Mouse (Mus musculus): ENCODE results near the gene Nod1.

DNA sequence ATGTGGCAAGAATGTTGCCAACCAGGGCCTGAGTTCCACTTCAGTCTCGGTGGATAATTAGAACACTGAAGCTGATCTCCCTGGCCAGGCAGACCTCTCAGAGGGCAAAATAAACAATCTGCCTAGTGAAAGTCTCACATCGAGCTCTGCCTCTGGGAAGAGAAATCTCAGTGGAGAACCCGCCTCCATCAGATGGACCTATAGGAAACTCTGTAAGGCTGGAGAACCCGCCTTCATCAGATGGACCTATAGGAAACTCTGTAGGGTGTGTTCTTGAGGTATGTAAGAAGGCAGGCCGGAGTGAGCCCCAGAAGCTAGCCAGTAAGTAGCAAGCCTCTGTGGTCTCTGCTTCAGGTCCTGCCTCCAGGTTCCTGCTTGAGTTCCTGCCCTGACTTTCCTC lies 37.5 kb downstream of the Nod1 start:
- no peak for TF ChIP-seq CTCF (IDR thresholded peaks at IDR 0.05; ENCODE audit: low read depth)
- no peak for TF ChIP-seq EP300 (IDR thresholded peaks at IDR 0.05; ENCODE audit: low read depth)
